Mouse (Mus musculus) testis, adult 2 months (tissue): ENCODE data around the gene Kif1c. TPM values are rescaled to one million over a fixed set of nuclear protein-coding genes. Genes with fewer than 3 reads are reported as not detected.

Source experiments
- H3K27ac ChIP-seq: fragments of 200-500 bp; 2 replicates; pipeline ENCODE4 v1.5.1; 2012; ENCODE audit warnings: low read depth, low read length; ENCODE audit not compliant: control insufficient read depth, insufficient read depth
- H3K27me3 ChIP-seq: fragments of 200-500 bp; 2 replicates; pipeline ENCODE4 v1.6.1; 2012; ENCODE audit warnings: mild to moderate bottlenecking, low read length, moderate library complexity; ENCODE audit not compliant: control insufficient read depth, insufficient read depth
- H3K36me3 ChIP-seq: fragments of 200-500 bp; 2 replicates; pipeline ENCODE4 v1.6.1; 2012; ENCODE audit warnings: mild to moderate bottlenecking, low read length; ENCODE audit not compliant: control insufficient read depth, insufficient read depth
- H3K4me1 ChIP-seq: fragments of 200-500 bp; 2 replicates; pipeline ENCODE4 v1.6.1; 2012; ENCODE audit warnings: low read length; ENCODE audit not compliant: control insufficient read depth, insufficient read depth
- H3K4me3 ChIP-seq: fragments of 200-500 bp; 2 replicates; pipeline ENCODE4 v1.5.1; 2012; ENCODE audit warnings: low read depth, mild to moderate bottlenecking, low read length, moderate library complexity, mixed read lengths; ENCODE audit not compliant: control insufficient read depth
- CTCF ChIP-seq: fragments of 200-500 bp; IDR thresholded peaks from 2 replicates; pipeline ENCODE4 v1.5.1; 2012; ENCODE audit warnings: low read depth, mild to moderate bottlenecking, inconsistent platforms, low read length, moderate library complexity; ENCODE audit not compliant: control insufficient read depth, insufficient read depth, insufficient replicate concordance
- POLR2A ChIP-seq: fragments of 200-500 bp; IDR thresholded peaks from 2 replicates; pipeline ENCODE4 v1.6.1; 2012; ENCODE audit warnings: low read depth, mild to moderate bottlenecking, inconsistent platforms, low read length, moderate library complexity; ENCODE audit not compliant: control insufficient read depth
- polyA plus RNA-seq: library from polyadenylated mRNA; depleted of rRNA; stranded (reverse); fragments of >200 nt; gene quantifications from 2 replicates; pipeline ENCODE4 v1.2.3, GENCODE M21; 2012

Kif1c gene
- polyA plus RNA-seq, 1 experiment, result 5.7 TPM

- Histone ChIP-seq H3K27me3 (no peaks in the 10 kb centered on the region), H3K4me1 (peaks cover 16% of the 10 kb centered on the region), H3K27ac (peak overlapping the region; percentile 96), H3K4me3 (peak overlapping the region; percentile 95), H3K36me3 (no peaks in the 10 kb centered on the region; the same call in 1 of the 2 replicates)
- TF ChIP-seq POLR2A (0 out of 2 replicates have a peak, but pooled peaks have one; percentile 5), CTCF (no peak)
Observed at GRCm38 (mm10) chr11:70668335-70668770, 32.0 kb upstream of the Kif1c start.

GRCm38 (mm10) chr11:70668771-70669505, 31.4 kb upstream of the Kif1c start, which contains the start of gene Spag7:
Gene Spag7, minus strand, starts transcription at chr11:70669416.
- Histone ChIP-seq H3K4me1 (peaks cover 18% of the 10 kb centered on the region), H3K4me3 (peak within 1 kb of the TSS; percentile 95), H3K27me3 (no peaks in the 10 kb centered on the region), H3K27ac (peak within 1 kb of the TSS; percentile 96), H3K36me3 (no peaks in the 10 kb centered on the region; the same call in 1 of the 2 replicates)
- peak; percentile 74; the same call in 1 of the 2 replicates for TF ChIP-seq POLR2A
- no peak for TF ChIP-seq CTCF

- Histone ChIP-seq H3K4me3 (peak overlapping the region; percentile 95), H3K27ac (peak overlapping the region; percentile 96), H3K4me1 (peaks cover 21% of the 10 kb centered on the region), H3K27me3 (no peaks in the 10 kb centered on the region), H3K36me3 (no peaks in the 10 kb centered on the region)
- no peak for TF ChIP-seq CTCF
- TF ChIP-seq POLR2A, result no peak
Observed at GRCm38 (mm10) chr11:70669582-70670345, 30.6 kb upstream of the Kif1c start.

- Histone ChIP-seq H3K27me3 (no peaks in the 10 kb centered on the region), H3K27ac (peak overlapping the region; percentile 96; the same call in 1 of the 2 replicates), H3K4me1 (peaks cover 21% of the 10 kb centered on the region), H3K4me3 (peak overlapping the region; percentile 95), H3K36me3 (no peaks in the 10 kb centered on the region)
- TF ChIP-seq CTCF (no peak), POLR2A (no peak)
Observed at GRCm38 (mm10) chr11:70670483-70670882, 29.9 kb upstream of the Kif1c start.

- TF ChIP-seq CTCF (no peak), POLR2A (no peak)
- no peak overlapping the region for H3K27ac ChIP-seq
- H3K4me3 ChIP-seq, result no peak overlapping the region
- no peaks in the 10 kb centered on the region for H3K27me3 ChIP-seq
- peaks cover 21% of the 10 kb centered on the region for H3K4me1 ChIP-seq
- H3K36me3 ChIP-seq, result no peaks in the 10 kb centered on the region
Observed at GRCm38 (mm10) chr11:70671333-70672047, 28.9 kb upstream of the Kif1c start.

GRCm38 (mm10) chr11:70674014-70674413, 26.3 kb upstream of the Kif1c start:
- Histone ChIP-seq H3K4me1 (peaks cover 17% of the 10 kb centered on the region), H3K4me3 (no peak overlapping the region), H3K27ac (no peak overlapping the region), H3K36me3 (no peaks in the 10 kb centered on the region), H3K27me3 (no peaks in the 10 kb centered on the region)
- TF ChIP-seq POLR2A (no peak), CTCF (no peak)

GRCm38 (mm10) chr11:70674501-70674900, 25.8 kb upstream of the Kif1c start:
- no peak overlapping the region for H3K27ac ChIP-seq
- no peak overlapping the region for H3K4me3 ChIP-seq
- peaks cover 17% of the 10 kb centered on the region for H3K4me1 ChIP-seq
- no peak for TF ChIP-seq CTCF
- no peak for TF ChIP-seq POLR2A
- H3K36me3 ChIP-seq, result no peaks in the 10 kb centered on the region
- no peaks in the 10 kb centered on the region for H3K27me3 ChIP-seq
